Mouse (Mus musculus) stomach, postnatal 0 days (tissue): ENCODE measurements around the gene Cct8l1. TPM values are rescaled to one million over a fixed set of nuclear protein-coding genes. Genes with fewer than 3 reads are reported as not detected.

Source experiments
- ATAC-seq: fragments of 200-750 bp; cut with Nextera tagmentation; 2 replicates; pipeline ENCODE4 v1.8.0; 2017; ENCODE audit not compliant: low FRiP score, low TSS enrichment
- DNase-seq: peaks from one replicate; pipeline ENCODE4 v3.0.0-alpha.2; 2016; ENCODE audit warnings: low spot score
- H3K27ac ChIP-seq: fragments of 300-500 bp; sonication (generic); replicated peaks from 2 replicates; pipeline ENCODE4 v1.5.1; 2014; ENCODE audit warnings: mild to moderate bottlenecking, control low read depth
- H3K27me3 ChIP-seq: fragments of 300-500 bp; sonication (generic); 2 replicates; pipeline ENCODE4 v1.6.1; 2014; ENCODE audit warnings: low read length; ENCODE audit not compliant: control insufficient read depth, insufficient read depth
- H3K36me3 ChIP-seq: fragments of 300-500 bp; sonication (generic); 2 replicates; pipeline ENCODE4 v1.6.1; 2014; ENCODE audit warnings: low read length, mixed read lengths; ENCODE audit not compliant: control insufficient read depth, insufficient read depth
- H3K4me1 ChIP-seq: fragments of 300-500 bp; sonication (generic); replicated peaks from 2 replicates; pipeline ENCODE4 v1.6.1; 2014; ENCODE audit warnings: antibody characterized with exemption; ENCODE audit not compliant: control insufficient read depth, insufficient read depth
- H3K4me2 ChIP-seq: fragments of 300-500 bp; sonication (generic); replicated peaks from 2 replicates; pipeline ENCODE4 v1.6.1; 2014; ENCODE audit warnings: low read depth, mild to moderate bottlenecking, control low read depth, moderate library complexity
- H3K4me3 ChIP-seq: fragments of 300-500 bp; sonication (generic); 2 replicates; pipeline ENCODE4 v1.5.1; 2014; ENCODE audit warnings: low read depth, low read length, control low read depth
- H3K9ac ChIP-seq: fragments of 300-500 bp; sonication (generic); 2 replicates; pipeline ENCODE4 v1.6.1; 2014; ENCODE audit warnings: mild to moderate bottlenecking, low read length, control low read depth, mixed read lengths
- H3K9me3 ChIP-seq: fragments of 300-500 bp; sonication (generic); 2 replicates; pipeline ENCODE4 v1.6.1; 2016; ENCODE audit warnings: low read length; ENCODE audit not compliant: control insufficient read depth
- CTCF ChIP-seq: IDR thresholded peaks from 2 replicates; pipeline ENCODE4 v1.5.1; 2016; ENCODE audit warnings: antibody characterized with exemption, low read depth, mild to moderate bottlenecking, moderate library complexity
- EP300 ChIP-seq: optimal IDR thresholded peaks from 2 replicates; pipeline ENCODE3; 2016; ENCODE audit warnings: antibody characterized with exemption
- WGBS: fragments of 180-500 bp; shearing (Covaris S2); extraction: QIAGEN DNeasy Blood & Tissue Kit; methylation state at CpG from one replicate; pipeline ENCODE4 v1.1.7; 2014; 5-methylcytosine and 5-hydroxymethylcytosine counted together
- polyA plus RNA-seq: library from polyadenylated mRNA; unstranded; fragments of >200 nt; fragmentation: Nextera tagmentation; extraction: Ambion mirVana; gene quantifications from 2 replicates; pipeline ENCODE4 v1.2.1, GENCODE M21; 2015

Gene Cct8l1
- polyA plus RNA-seq, 1 experiment from 2014 or later = 0.06 TPM

- TF ChIP-seq EP300 = no peak
- no peak for TF ChIP-seq CTCF
- 84% methylated on average over 5 of the region's 5 CpGs for WGBS
- no peak overlapping the region for H3K4me2 ChIP-seq
- ATAC-seq = no peak
- no peak overlapping the region for H3K4me3 ChIP-seq
- no peaks in the 10 kb centered on the region for H3K4me1 ChIP-seq
- no peak overlapping the region for H3K27ac ChIP-seq
- no peaks in the 10 kb centered on the region for H3K9me3 ChIP-seq
- no peaks in the 10 kb centered on the region for H3K27me3 ChIP-seq
- H3K36me3 ChIP-seq = no peaks in the 10 kb centered on the region
- H3K9ac ChIP-seq = no peak overlapping the region
- no peak for DNase-seq
Measured at GRCm38 (mm10) chr5:25506041-25506440, 9.8 kb upstream of the Cct8l1 start.

DNA sequence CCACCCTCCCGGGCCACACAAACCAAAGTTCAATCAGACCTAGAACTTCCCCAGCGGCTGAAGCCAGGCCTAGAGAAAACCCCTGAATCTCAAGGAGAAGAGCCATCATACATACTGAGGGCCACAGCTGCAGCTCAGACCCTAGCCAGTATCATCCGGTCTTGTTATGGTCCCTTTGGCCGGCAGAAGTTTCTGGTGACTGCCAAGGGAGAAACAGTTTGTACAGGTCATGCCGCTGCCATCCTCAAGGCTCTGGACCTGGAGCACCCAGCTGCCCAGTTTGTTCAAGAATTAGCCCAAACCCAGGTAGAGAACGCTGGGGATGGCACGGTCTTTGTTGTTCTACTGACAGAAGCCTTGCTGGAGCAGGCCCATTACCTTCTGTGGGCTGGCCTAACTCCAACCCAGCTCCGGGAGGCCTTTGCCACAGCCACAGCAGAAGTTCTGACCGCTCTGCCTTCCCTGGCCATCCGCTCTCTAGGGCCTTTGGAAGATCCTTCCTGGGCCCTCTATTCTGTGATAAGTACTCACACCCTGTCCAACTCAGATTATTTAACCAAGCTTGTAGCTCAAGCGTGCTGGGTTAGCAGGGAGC is 531 bp downstream of the Cct8l1 start:
- ATAC-seq = no peak
- Histone ChIP-seq H3K4me1 (no peaks in the 10 kb centered on the region), H3K4me3 (no peak overlapping the region), H3K27me3 (no peaks in the 10 kb centered on the region), H3K9ac (no peak overlapping the region), H3K36me3 (no peaks in the 10 kb centered on the region), H3K27ac (no peak overlapping the region), H3K4me2 (no peak overlapping the region), H3K9me3 (no peaks in the 10 kb centered on the region)
- 93% methylated on average over 11 of the region's 11 CpGs for WGBS
- DNase-seq = no peak
- TF ChIP-seq CTCF (no peak), EP300 (no peak)

DNA sequence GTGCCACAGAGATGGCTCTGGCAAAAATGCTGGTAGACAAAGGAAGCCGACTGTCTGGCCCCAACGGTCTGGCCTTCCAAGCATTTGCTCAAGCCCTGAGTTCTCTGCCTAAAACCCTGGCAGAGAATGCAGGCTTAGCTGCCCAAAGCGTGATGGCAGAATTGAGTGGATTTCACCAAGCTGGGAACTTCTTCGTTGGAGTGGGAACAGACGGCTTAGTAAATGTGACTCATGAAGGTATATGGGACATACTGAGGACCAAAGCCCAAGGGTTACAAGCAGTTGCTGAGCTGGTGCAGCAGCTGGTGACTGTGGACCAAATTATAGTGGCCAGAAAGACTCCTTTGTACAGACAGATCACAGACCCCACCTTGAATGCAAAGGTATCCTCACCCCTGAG is 1.7 kb downstream of the Cct8l1 start:
- H3K9me3 ChIP-seq = no peaks in the 10 kb centered on the region
- no peaks in the 10 kb centered on the region for H3K4me1 ChIP-seq
- ATAC-seq (no peak), DNase-seq (no peak)
- no peak overlapping the region for H3K4me2 ChIP-seq
- 82% methylated on average over 5 of the region's 5 CpGs for WGBS
- no peaks in the 10 kb centered on the region for H3K27me3 ChIP-seq
- no peak overlapping the region for H3K9ac ChIP-seq
- no peak overlapping the region for H3K27ac ChIP-seq
- TF ChIP-seq EP300 (no peak), CTCF (no peak)
- H3K4me3 ChIP-seq = no peak overlapping the region
- H3K36me3 ChIP-seq = no peaks in the 10 kb centered on the region

DNA sequence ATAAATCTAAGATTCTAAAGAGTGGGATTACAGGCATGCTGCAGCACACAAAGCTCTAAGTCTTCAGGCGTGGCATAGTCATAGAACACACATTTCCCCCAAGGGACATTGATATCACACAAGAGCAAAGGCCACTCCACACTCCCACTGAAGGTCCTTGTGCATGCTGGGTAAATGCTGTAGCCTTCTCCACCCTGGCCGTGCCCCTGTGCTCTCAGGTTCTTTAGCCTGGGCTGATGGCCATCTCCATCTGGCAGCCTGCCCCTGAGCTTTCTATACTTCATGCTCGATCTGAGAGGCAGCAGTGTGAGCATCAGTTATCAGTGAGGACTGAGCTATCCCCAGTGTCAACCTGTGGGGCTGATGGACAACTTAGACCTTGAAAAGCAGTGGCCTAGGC is 4.0 kb downstream of the Cct8l1 start:
- Histone ChIP-seq H3K4me3 (no peak overlapping the region), H3K4me2 (no peak overlapping the region), H3K9ac (no peak overlapping the region), H3K4me1 (no peaks in the 10 kb centered on the region), H3K27ac (no peak overlapping the region), H3K27me3 (no peaks in the 10 kb centered on the region), H3K36me3 (no peaks in the 10 kb centered on the region), H3K9me3 (no peaks in the 10 kb centered on the region)
- DNase-seq (peak; percentile 50), ATAC-seq (peak; percentile 85)
- TF ChIP-seq CTCF (no peak), EP300 (no peak)
- 55% methylated on average over 3 of the region's 3 CpGs for WGBS

DNA sequence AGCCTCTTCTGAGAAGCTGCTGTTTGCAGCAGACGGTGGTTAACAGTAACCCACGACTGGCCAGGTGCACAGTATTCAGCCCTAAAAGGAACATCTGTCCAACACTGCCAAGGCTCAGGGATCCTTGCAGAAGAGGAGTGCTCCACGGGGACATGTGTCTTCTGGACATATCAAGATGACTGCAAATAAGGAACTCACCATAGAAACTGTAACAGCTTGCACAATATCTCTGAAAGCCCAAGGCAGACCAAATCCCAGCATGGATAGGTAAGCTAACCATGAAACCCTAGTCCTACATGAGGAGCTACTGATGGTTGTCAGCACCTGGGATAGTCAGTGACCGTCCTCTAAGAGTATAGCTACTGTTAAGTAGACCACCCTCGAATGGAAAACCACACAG is 5.6 kb downstream of the Cct8l1 start:
- no peak for ATAC-seq
- WGBS = 58% methylated on average over 5 of the region's 5 CpGs

DNA sequence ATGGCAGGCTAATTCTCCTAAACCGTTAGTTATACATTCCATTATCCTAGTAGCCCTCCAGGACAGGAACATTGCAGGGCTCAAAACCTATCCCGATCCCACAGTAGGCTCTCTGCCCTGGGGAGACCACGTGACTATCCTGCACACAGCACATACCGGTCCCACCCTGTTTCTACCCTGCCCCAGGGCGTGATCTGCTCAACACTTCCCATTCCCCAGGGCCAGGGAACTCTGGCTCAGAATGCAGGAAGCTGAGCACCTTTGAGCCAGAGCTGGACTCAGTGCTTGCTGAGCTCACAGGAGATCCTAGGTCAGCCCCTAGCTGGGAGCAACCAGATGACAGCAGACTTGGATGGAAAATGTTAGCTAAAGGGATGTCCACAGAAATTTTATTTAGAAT is 10.2 kb downstream of the Cct8l1 start:
- 0 out of 2 replicates have a peak, but pooled peaks cover 2% of the 10 kb centered on the region for H3K4me1 ChIP-seq
- no peak overlapping the region for H3K27ac ChIP-seq
- no peak overlapping the region for H3K9ac ChIP-seq
- H3K9me3 ChIP-seq = no peaks in the 10 kb centered on the region
- WGBS = 42% methylated on average over 5 of the region's 5 CpGs
- H3K4me3 ChIP-seq = no peak overlapping the region
- H3K4me2 ChIP-seq = no peak overlapping the region
- no peaks in the 10 kb centered on the region for H3K36me3 ChIP-seq
- no peak for TF ChIP-seq CTCF
- no peak for TF ChIP-seq EP300
- peak; percentile 34 for ATAC-seq
- DNase-seq = peak; percentile 80
- no peaks in the 10 kb centered on the region for H3K27me3 ChIP-seq

More for the DNA sequence above, 5.6 kb downstream of the Cct8l1 start:
- Histone ChIP-seq H3K4me1 (no peaks in the 10 kb centered on the region), H3K27ac (no peak overlapping the region), H3K9me3 (no peaks in the 10 kb centered on the region), H3K9ac (no peak overlapping the region), H3K36me3 (no peaks in the 10 kb centered on the region), H3K4me3 (no peak overlapping the region), H3K4me2 (no peak overlapping the region), H3K27me3 (no peaks in the 10 kb centered on the region)
- DNase-seq = no peak
- TF ChIP-seq CTCF (no peak), EP300 (no peak)
